Mouse (Mus musculus) brain, embryonic 14.5 days (tissue): ENCODE data around the gene Tor2a.
A peak's percentile ranks its signal among the peaks of the same experiment; 100 is the strongest.

ENCODE experiments used
- CTCF ChIP-seq: fragments of 200-500 bp; IDR thresholded peaks from 2 replicates; pipeline ENCODE4 v1.5.1; 2012; ENCODE audit warnings: inconsistent platforms, mild to moderate bottlenecking, moderate library complexity, borderline replicate concordance; ENCODE audit not compliant: insufficient read depth, insufficient read length; ENCODE audit errors: extremely low read depth
- POLR2A ChIP-seq: fragments of 200-500 bp; IDR thresholded peaks from 2 replicates; pipeline ENCODE4 v1.6.1; 2012; ENCODE audit warnings: mild to moderate bottlenecking, inconsistent platforms, borderline replicate concordance; ENCODE audit not compliant: poor library complexity, insufficient read depth, insufficient read length, severe bottlenecking; ENCODE audit errors: extremely low read depth

- no peak for TF ChIP-seq POLR2A
- peak; percentile 49; the same call in 1 of the 2 replicates for TF ChIP-seq CTCF
Measured at GRCm38 (mm10) chr2:32787176-32787575, 30.1 kb downstream of the Tor2a start.
